Mouse (Mus musculus): ENCODE data around the gene Nxpe4.

Nxpe4 gene

DNA sequence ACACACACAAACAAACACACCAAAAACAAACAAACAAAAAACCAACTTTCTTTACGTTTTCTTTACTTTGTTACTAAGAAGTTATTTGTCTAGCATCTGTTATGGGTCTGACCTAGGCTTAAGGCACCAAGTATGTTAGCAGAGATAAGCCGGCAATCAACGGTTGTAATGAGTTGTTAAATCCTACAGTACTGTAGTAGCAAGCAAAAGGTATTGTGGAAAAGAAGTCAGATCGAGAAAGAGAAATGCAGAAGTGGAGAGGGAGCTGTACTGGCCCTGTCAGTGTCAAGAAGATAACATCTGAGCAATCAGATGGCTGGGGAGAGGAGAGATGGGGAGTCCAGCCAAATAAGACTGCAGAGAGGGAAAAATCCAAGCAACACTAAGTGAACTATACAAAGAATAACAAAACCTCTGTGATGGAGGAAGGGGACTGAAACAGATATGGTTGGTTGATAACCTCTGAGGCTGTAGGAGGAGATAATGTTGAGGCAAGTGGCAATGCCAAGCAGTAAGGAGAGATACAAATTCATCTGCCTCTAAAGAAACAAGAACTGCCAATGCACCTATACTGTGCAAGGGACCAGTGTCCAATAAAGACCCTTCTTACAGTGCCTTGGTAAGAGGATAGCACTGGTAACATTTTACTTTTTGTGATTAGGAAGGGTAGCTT, 177.1 kb downstream of the Nxpe4 start:
- DNase-seq, result no peak

GRCm38 (mm10) chr9:48339563-48339962, 177.7 kb downstream of the Nxpe4 start:
- DNase-seq, result peak in 1 of 2 experiments; percentile 29

DNA sequence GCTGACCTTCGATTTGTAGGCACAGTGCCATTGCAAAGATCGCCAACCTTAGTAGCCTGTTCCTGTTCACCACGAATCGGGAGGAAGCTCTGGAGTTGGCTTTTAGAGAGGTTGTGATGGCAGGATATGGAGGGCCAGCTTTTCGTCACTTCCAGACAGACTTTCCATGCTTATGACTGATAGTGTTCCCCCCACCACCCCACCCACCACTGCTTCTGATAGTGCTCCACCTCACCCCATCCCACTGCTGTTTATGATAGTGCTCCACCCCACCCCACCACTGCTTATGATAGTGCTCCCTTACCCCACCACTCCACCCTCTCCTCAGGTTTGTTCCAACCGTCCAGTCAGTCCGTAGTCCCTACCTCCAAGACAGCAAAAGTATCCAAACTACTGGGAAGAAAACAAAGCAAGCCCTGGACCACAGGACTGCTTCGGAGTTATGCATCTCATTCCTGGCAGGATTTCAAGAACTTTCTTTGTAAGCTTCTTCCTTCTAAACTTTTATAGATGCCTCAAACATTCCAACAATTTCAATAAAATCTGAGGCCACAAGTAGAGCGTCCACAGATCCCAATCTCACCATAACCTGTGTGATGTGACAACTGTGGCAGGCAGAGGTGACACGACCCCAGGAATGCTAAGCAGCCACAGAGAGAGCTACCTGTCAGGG, 179.0 kb downstream of the Nxpe4 start:
- peak in 1 of 2 experiments; percentile 4 for DNase-seq

- DNase-seq, result no peak
Observed at GRCm38 (mm10) chr9:48345456-48345855, 183.6 kb downstream of the Nxpe4 start.

DNA sequence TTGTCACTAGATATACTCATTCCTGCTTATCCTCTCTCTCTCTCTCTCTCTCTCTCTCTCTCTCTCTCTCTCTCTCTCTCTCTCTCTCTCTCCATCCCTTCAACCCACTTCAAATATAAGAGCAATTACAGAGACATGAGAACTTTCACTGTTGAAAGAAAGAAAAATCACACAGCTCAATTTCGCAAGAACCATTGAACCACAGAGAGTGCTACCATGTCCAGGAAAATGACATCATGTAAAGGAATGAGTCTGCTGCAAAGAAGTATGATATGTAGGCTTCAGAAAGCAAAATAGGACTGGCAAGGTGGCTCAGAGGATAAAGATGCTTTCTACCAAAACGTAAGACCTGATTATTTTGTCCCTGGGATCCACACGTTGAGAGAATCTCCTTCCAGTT, 184.0 kb downstream of the Nxpe4 start:
- no peak for DNase-seq

DNA sequence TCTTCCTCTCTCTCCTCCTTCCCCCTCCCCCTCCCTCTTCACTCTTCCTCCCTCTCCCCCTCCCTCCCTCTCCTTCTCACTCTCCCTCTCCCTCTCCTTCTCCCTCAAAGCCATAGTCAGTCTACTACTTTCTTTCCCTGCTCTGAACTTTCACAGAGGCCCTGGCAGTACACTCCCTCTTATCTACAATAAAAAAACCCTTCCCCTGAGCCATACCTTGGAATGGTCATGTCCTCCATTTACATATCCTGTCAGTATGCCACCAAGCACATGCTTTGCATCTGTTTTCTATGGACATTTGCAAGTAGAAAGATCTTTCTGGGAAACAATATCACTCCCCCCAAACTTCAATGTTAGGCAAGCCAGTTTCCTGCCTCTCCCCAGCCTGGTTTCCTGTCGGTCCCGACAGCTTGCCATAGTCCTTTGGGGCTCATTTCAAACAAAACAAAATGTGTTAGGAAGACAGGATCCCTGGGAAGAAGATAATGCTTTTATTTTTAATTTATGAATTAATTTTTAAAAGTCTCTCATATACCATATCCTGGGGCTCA, 191.4 kb downstream of the Nxpe4 start, which contains the start of gene Nxpe2:
Gene Nxpe2 (minus strand): TSS at position 307 of the 551 bp plus-strand sequence.
- DNase-seq, result peak; percentile 12 to 27

GRCm38 (mm10) chr9:48354122-48354521, 192.3 kb downstream of the Nxpe4 start:
- DNase-seq, result no peak

DNA sequence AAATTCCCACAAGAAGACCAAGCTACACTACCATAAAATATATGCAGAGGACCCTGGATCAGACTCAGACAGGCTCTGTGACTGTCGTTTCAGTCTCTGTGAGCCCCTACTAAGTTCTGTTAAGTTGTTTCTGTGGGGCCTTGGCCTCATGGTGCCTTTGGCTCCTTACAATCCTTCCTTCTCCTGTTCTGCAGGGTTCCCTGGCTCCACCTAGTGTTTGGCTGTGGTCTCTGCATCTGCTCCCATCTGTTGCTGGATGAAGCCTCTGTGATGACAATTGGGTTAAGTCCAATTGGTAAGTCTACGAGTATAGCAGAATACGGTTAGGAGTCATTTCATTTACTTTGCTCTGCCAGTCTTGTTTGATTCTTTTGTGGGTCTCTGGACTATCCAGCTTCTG, 193.0 kb downstream of the Nxpe4 start:
- peak; percentile 75 to 89 for DNase-seq

DNA sequence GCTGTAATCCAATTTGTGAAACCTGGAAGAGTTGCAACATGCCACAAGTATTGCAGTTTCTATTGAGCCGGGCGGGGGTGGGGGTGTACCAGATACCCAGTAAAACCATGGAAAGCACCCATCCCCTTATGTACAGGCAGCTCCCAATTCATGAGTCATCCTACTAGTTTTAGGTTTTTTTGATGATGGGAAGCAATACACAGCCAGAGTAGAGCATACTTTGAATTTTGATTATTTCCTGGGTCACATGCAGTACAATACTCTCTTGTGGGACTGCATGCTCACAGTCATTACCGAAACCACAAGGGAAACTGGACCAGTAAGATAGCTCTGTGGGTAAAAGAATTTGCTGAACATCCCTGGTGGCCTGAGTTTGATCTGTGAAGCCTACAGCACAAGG, 195.3 kb downstream of the Nxpe4 start:
- DNase-seq, result no peak

GRCm38 (mm10) chr9:48360826-48361225, 199.0 kb downstream of the Nxpe4 start:
- peak in 1 of 2 experiments; percentile 10 for DNase-seq

DNA sequence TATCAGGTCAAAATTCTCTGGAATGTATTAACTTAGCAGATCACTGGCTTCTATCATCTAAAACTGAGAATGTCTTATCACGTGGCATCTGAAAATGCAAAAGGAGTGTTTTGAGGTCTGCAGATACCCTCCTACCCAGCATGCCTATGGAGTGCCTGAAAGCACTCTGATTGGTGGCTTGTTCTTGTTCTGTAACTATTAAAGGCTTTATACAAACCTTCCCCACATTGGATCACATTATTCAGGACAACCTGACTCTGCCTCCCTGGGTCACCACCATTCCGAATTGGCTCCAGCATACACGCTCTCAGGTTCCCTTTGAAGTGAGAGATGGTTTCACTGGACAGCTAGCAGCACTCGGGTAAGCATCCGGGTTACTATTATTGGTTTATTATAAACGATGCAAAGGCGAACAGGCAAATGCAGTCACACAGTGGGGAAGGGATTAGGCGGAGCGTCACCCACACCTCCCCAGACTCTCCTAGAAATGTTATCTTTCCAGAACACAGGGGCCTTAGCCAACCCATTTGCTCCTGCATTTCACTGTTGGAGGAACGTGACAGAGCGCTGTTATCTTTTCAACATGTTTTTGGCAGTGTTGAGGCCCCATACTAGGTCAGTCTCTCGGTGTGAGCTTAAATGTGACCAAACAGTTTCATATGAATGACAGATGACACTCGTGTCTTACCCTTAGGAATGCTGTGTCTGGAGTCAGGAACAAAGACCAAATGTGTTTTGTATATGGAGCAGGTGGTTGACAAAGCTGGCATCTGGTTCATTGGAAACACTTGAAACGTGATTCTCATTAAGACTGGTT, 200.2 kb downstream of the Nxpe4 start:
- DNase-seq, result no peak

DNA sequence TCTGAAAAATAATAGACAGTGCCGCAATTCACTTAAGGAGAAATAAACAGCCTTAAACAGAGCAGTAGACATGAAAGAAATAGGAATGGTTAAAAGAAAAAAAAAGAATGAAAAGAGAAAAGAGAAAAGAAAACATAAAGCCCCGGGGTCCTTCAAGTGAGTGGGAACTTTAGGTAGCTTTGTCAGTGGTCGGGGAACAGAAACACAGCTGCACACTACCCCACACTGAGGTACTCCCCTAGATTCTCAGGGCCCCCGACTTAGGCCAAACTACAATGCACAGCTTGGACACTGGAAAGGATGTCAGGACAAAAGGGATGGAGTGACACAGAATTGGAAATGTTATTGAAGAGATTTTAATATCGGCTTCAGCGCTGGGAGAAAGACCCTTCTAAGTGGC, 200.9 kb downstream of the Nxpe4 start:
- no peak for DNase-seq

DNA sequence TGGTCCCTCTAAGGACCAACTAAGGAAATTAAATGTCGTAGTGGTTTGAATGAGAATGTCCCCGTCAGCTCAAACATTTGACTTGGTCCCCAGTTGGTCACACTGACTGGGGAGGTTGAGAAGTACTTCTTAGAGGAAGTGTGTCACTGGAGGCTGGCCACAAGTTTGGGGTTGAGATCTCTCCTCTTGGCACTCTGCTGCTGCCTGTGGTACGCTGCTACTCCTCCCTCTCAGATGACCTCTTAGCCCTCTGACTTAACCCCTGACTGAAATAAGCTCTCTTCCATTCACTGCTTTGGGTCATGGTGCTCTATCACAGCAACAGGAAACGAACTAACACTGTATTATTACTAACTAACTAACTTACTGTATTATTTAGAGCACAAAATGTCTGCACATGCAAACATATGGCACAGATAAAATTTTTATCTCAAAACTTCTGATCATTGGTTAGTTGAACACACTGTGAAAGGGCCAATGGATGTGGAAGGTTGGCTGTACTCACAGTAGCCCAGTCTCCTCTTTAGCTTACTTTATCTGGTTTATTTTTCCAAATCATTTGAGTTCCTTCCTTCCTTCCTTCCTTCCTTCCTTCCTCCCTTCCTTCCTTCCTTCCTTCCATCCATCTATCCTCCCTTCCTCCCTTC, 211.5 kb downstream of the Nxpe4 start:
- DNase-seq, result no peak

GRCm38 (mm10) chr9:48374357-48374756, 212.5 kb downstream of the Nxpe4 start:
- no peak for DNase-seq

DNA sequence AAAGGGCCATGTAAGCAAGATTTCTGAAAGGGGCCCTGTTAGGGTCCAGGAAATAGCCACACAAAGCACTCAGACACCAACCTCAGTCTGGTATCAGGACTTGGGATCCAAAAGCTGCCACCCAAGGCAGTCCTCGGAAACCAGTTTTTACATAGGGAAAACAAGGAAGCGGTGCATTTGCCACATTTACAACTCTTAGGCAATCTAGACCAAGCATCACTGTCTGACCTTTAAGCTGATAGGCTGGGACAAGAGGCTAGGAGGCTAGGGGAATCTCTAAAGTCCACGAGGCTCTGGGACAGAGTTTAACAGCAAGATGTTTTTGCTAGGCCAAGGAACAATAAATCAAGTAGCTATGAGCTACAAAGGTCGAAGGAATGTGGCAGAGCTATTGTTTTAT, 226.6 kb downstream of the Nxpe4 start:
- DNase-seq, result no peak

- no peak for DNase-seq
Observed at GRCm38 (mm10) chr9:48389983-48390382, 228.2 kb downstream of the Nxpe4 start.

DNA sequence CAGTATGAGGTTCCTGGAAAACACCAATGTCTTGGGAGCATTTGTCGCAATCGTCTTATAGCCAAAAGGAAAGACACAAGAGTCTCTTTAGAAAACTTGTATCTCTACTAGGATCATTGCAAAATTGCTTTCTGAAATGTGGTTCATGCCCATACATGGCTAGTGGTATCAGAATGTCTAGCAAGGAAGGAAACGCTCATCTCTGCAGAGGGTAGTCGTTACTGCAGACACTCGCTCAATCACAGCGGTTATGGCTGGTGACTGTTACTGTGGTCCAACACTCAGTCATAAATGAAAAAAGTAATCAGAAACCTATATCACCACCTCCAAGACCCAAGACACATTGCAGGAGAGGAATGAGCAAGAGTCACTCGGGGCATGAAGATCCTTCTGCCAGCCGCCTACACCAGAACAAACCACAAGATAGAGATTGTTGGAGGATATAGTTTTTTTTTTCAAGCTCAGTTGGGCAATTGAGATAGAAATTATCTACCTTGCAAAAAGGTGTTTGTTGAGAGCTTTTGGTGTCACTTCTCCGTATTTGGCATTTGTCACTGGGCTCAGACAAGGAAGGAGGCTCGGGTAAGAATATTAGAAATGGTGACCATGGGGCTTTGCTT, 241.9 kb downstream of the Nxpe4 start:
- DNase-seq, result no peak

GRCm38 (mm10) chr9:48404687-48405086, 242.9 kb downstream of the Nxpe4 start:
- no peak for DNase-seq

DNA sequence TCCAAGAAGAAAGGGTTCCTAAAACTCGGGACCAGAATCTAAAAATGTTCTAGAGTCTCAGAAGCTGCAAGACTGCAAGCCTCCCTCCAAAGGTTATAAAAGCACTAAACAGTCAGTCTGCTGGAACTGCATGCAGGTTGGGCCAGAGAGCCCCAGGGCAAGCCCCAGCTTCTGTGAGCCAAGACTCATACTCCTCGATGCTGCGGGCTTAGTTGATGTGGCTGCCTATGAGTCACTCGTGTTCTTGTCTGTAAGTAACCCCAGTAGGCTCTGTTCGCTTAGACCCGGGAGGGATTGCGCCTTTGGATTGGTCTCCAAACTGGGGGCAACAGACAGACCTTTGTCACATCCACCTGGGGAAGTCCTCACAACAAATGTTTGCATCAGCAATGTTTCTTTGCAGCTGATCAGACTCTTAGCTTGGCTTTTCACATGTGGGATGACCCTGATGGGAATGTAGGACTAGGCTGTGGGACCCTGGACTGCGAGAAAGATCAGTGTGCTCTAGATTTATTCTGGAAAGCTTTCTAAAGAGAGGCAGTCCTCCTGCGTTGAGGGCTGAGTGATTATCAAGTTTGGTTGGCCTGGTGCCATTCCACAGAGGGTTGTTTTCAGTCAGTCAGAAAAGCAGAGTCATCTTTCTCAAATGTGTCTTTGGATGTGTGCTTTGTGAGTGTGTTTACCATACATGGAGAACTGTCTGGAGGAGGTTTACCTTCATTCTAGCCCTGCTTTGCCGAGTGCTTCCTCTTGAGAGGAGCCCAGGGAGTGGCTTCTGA, 245.9 kb downstream of the Nxpe4 start:
- peak; percentile 8 to 22 for DNase-seq

GRCm38 (mm10) chr9:48410217-48411035, 248.6 kb downstream of the Nxpe4 start:
- DNase-seq, result no peak

DNA sequence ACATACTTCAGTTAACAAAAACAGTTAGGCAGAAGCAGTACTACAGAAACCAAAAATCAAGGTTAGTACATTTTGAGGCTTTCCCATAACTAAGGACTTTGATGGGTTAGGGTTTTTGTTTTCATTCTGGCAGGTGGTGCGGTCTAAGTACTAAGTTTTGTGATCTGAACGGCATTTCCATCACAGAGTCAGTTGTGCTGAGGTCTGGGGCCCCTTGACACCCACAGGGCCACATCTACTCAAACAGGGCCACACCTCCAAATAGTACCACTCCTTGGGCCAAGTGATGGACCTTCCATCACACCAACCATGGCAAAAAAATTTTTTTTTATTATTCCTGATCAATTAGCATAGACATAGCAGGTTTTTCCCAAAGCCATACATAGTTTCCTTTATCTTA, 251.8 kb downstream of the Nxpe4 start:
- DNase-seq, result no peak

Measured in kidney, postnatal 36 days (tissue).